Mouse (Mus musculus) embryonic fibroblast, embryonic 13.5 days (primary cell): ENCODE data around the gene Etl4.

Source experiments
- CTCF ChIP-seq: IDR thresholded peaks from 2 replicates; pipeline ENCODE4 v1.5.1; 2011; ENCODE audit warnings: mild to moderate bottlenecking, control low read depth, low read length, moderate library complexity, borderline replicate concordance; ENCODE audit not compliant: insufficient read depth
- POLR2A ChIP-seq: IDR thresholded peaks from 2 replicates; pipeline ENCODE4 v1.6.1; 2011; ENCODE audit warnings: low read depth, mild to moderate bottlenecking, control low read depth, low read length, moderate library complexity

DNA sequence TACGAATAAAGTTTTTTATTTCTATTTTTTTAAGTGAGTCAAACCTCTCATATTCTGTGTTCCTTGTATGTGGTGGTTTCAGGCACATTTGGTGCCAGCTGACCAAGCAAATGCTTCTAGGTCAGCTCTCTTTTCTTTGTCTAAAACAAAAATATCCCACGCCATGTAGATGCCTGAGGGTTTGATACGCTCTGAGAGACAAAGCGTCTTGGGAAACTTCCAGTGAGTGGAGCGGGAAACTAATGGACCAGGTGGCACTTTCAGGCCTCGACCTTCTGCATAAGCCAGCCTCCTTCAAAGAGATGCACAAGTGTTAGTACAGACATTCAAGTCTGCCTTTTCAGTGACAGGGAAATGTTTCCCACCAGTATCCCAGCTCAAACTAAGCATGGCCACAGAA is 426.6 kb downstream of the Etl4 start:
- TF ChIP-seq CTCF (no peak), POLR2A (no peak)
